Mouse (Mus musculus) midbrain, embryonic 10.5 days (tissue): ENCODE measurements around the gene Gm20479. TPM values are rescaled to one million over a fixed set of nuclear protein-coding genes. Genes with fewer than 3 reads are reported as not detected.
A peak's percentile ranks its signal among the peaks of the same experiment; 100 is the strongest.

Experiments
- DNase-seq: peaks from one replicate; pipeline ENCODE4 v3.0.0-alpha.2; 2017; ENCODE audit warnings: low spot score
- H3K27ac ChIP-seq: fragments of 300-500 bp; sonication (generic); replicated peaks from 2 replicates; pipeline ENCODE4 v1.5.1; 2016; ENCODE audit warnings: mild to moderate bottlenecking
- H3K27me3 ChIP-seq: fragments of 300-500 bp; sonication (generic); 2 replicates; pipeline ENCODE4 v1.6.1; 2016; ENCODE audit warnings: low read depth, mild to moderate bottlenecking; ENCODE audit not compliant: poor library complexity, severe bottlenecking
- H3K36me3 ChIP-seq: fragments of 300-500 bp; sonication (generic); 2 replicates; pipeline ENCODE4 v1.6.1; 2016; ENCODE audit warnings: mild to moderate bottlenecking, moderate library complexity
- H3K4me1 ChIP-seq: fragments of 300-500 bp; sonication (generic); 2 replicates; pipeline ENCODE4 v1.6.1; 2016
- H3K4me3 ChIP-seq: fragments of 300-500 bp; sonication (generic); 2 replicates; pipeline ENCODE4 v1.5.1; 2016; ENCODE audit warnings: mild to moderate bottlenecking, moderate library complexity
- H3K9me3 ChIP-seq: fragments of 300-500 bp; sonication (generic); replicated peaks from 2 replicates; pipeline ENCODE4 v1.6.1; 2016; ENCODE audit warnings: mild to moderate bottlenecking
- WGBS: fragments of 180-500 bp; shearing (Covaris S2); methylation state at CpG from one replicate; pipeline ENCODE4 v1.1.7; 2016; 5-methylcytosine and 5-hydroxymethylcytosine counted together
- polyA plus RNA-seq: library from polyadenylated mRNA; unstranded; fragments of >200 nt; fragmentation: Nextera tagmentation; extraction: Ambion mirVana; gene quantifications from 2 replicates; pipeline ENCODE4 v1.2.1, GENCODE M21; 2016

The Gm20479 gene
- polyA plus RNA-seq, 1 experiment from 2014 or later: 0.48 TPM

GRCm38 (mm10) chr7:27314393-27314792 is 42.8 kb downstream of the Gm20479 start:
- Histone ChIP-seq H3K27ac (no peak overlapping the region), H3K4me3 (no peak overlapping the region), H3K27me3 (peaks cover 27% of the 10 kb centered on the region), H3K4me1 (peaks cover 26% of the 10 kb centered on the region), H3K36me3 (peaks cover 9% of the 10 kb centered on the region), H3K9me3 (peaks cover 20% of the 10 kb centered on the region)
- WGBS: 85% methylated on average over 3 of the region's 3 CpGs
- DNase-seq: no peak

DNA sequence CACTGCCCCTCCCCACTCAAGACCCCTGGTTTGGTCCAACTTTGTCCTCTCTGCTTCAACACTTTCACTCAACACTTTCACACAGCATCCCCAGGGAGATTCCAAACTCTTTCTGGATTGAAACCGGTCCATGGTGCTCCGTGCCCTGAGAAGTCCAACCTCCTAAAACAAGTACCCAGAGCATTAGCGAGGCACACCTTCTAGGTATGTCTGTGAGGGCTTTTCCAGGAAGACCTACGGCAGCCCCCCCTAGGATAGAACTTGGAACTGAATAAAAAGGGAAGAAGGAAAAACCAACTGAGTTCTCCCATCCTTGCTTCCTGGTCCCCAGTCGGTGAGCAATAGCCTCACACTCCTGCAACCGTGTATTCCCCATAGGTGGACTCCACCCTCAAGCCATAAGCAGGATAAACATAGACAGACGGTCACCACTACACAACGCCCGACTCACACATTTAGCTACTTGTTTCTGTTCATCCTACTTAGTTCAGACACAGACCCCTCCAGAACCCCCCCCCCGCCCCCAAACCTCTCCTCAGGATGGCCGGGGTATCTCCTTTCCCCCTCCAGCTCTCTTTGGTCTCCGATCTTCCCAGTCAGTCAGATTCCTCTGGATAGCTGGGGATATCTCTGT is 45.5 kb downstream of the Gm20479 start:
- Histone ChIP-seq H3K36me3 (peaks cover 9% of the 10 kb centered on the region), H3K27ac (no peak overlapping the region), H3K27me3 (peaks cover 41% of the 10 kb centered on the region), H3K9me3 (peaks cover 20% of the 10 kb centered on the region), H3K4me3 (no peak overlapping the region), H3K4me1 (peaks cover 35% of the 10 kb centered on the region)
- no peak for DNase-seq
- WGBS: 90% methylated on average over 12 of the region's 12 CpGs

GRCm38 (mm10) chr7:27310996-27311535 is 46.2 kb downstream of the Gm20479 start:
- peaks cover 35% of the 10 kb centered on the region for H3K4me1 ChIP-seq
- WGBS: 43% methylated on average over 8 of the region's 8 CpGs
- no peak overlapping the region for H3K4me3 ChIP-seq
- H3K36me3 ChIP-seq: peaks cover 9% of the 10 kb centered on the region
- H3K27me3 ChIP-seq: peaks cover 41% of the 10 kb centered on the region
- peaks cover 20% of the 10 kb centered on the region for H3K9me3 ChIP-seq
- no peak for DNase-seq
- no peak overlapping the region for H3K27ac ChIP-seq

DNA sequence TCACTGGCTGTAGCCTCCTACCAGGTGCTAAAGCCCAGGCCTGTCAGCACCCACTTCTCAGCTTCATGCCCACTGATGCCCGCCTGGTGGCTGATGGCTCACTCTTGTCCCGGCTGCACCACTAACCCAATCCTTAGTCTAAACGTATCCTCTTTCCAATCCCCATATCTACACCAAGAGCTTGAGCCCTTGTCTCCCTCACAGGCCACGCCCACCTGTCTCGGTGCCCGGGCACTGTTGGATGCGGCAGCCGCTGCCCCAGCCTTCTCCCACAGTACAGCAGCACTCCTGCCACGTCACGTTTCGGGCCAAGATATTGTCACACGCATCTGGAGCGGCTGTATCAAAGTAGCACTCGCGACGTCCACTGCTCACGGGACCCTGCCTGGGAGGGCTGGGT is 46.9 kb downstream of the Gm20479 start:
- Histone ChIP-seq H3K4me1 (peaks cover 30% of the 10 kb centered on the region), H3K9me3 (peaks cover 20% of the 10 kb centered on the region), H3K27ac (no peak overlapping the region), H3K36me3 (peaks cover 9% of the 10 kb centered on the region), H3K27me3 (peaks cover 41% of the 10 kb centered on the region), H3K4me3 (peak overlapping the region; percentile 49)
- DNase-seq: peak; percentile 35
- 5% methylated on average over 17 of the region's 17 CpGs for WGBS

GRCm38 (mm10) chr7:27309832-27310231 is 47.4 kb downstream of the Gm20479 start:
- no peak for DNase-seq
- 40% methylated on average over 3 of the region's 3 CpGs for WGBS
- H3K9me3 ChIP-seq: peaks cover 20% of the 10 kb centered on the region
- peak overlapping the region; percentile 49; the same call in 1 of the 2 replicates for H3K4me3 ChIP-seq
- peaks cover 41% of the 10 kb centered on the region for H3K27me3 ChIP-seq
- no peak overlapping the region for H3K27ac ChIP-seq
- peaks cover 30% of the 10 kb centered on the region for H3K4me1 ChIP-seq
- peaks cover 9% of the 10 kb centered on the region for H3K36me3 ChIP-seq

- no peak for DNase-seq
- Histone ChIP-seq H3K4me3 (peak overlapping the region; percentile 48), H3K9me3 (peaks cover 12% of the 10 kb centered on the region), H3K27ac (no peak overlapping the region), H3K36me3 (peaks cover 6% of the 10 kb centered on the region), H3K4me1 (peaks cover 30% of the 10 kb centered on the region), H3K27me3 (peaks cover 41% of the 10 kb centered on the region)
- WGBS: 9% methylated on average over 28 of the region's 28 CpGs
These were observed 48.2 kb downstream of the Gm20479 start for GRCm38 (mm10) chr7:27308821-27309549.

GRCm38 (mm10) chr7:27307551-27307950 is 49.7 kb downstream of the Gm20479 start:
- DNase-seq: no peak
- 47% methylated on average over 9 of the region's 9 CpGs for WGBS
- Histone ChIP-seq H3K27ac (no peak overlapping the region), H3K4me1 (peaks cover 30% of the 10 kb centered on the region), H3K36me3 (no peaks in the 10 kb centered on the region), H3K27me3 (peaks cover 41% of the 10 kb centered on the region), H3K9me3 (0 out of 2 replicates have a peak, but pooled peaks cover under 1% of the 10 kb centered on the region), H3K4me3 (no peak overlapping the region)

DNA sequence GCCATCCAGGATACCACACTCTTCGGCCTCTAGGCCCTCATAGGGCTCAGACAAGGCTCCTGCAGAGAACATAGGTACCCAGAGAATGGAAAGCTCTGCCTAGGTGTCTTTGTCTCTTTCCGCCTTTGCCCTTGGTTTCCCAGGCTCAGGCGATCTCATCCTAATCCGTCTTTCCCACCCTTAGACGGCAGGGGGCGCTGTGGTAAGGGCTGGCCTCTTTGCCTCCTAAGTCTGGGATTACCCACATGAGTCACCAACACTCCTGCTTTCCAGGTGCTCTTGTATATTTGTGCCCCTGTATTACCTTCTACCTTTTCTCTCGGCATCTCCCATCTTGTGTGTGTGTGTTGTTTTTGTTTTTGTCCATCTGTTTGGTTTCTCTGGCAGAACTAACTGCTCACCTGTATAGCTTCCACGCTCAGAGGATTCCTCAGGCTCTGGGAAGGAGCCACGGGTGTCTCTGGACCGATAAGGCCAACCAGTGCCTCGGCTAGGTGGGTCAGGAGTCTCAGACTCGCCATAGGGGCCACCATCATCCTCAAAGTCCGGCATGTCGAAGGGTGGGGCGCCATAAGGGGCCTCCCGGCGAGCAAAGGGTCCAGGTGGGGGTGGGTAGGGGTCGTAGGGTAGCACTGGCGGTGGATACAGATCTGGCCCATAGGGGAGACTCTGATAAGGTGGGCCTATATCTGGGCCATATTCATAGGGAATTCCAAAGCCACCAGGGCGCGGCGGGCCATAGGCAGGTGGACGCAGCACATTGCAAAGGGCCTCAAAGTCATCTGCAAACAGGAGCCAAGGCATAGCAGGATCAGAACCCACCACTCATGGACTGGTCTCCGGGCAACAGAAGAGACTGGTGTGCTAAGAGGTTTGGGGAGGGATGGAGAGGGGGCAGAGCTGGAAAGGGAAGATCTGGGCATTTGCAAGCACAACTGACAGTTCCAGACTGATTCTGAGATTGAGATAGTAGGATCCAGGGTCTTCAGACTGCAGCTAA is 50.8 kb downstream of the Gm20479 start:
- Histone ChIP-seq H3K9me3 (no peaks in the 10 kb centered on the region), H3K27me3 (peaks cover 35% of the 10 kb centered on the region), H3K4me1 (peaks cover 30% of the 10 kb centered on the region), H3K27ac (peak overlapping the region; percentile 38; the same call in 1 of the 2 replicates), H3K4me3 (no peak overlapping the region), H3K36me3 (no peaks in the 10 kb centered on the region)
- no peak for DNase-seq
- 77% methylated on average over 24 of the region's 24 CpGs for WGBS

DNA sequence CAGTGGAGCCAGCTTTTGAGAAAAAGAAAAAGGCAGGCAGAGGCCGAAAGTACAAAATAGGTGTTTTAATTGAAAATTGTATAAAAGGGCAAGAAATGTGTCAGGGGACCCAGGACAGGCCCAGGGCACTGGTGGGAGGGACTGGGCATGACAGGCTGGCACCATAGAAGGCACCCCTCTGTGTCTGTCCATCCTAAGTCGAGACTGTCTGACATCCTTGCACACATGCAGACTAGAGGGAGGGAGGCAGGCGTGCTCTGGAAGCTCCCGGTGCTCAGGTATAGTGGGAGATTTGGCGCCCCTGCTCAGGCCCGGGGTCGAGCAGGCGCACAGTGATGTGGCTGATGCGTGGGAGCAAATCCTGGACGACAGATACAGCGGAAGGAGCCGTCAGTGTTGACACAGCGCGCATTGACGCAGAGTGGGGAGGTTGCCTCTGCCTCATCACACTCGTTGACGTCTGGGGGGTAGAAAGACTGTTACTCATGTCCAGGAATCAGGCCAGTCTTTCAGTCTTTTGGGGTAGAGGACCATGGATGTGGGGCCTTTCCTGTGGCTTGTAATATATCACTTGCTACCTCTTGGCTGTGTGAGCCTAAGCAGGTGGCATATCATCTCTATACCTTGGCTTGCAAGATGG is 52.0 kb downstream of the Gm20479 start:
- peaks cover 21% of the 10 kb centered on the region for H3K4me1 ChIP-seq
- 88% methylated on average over 17 of the region's 17 CpGs for WGBS
- DNase-seq: no peak
- H3K27ac ChIP-seq: no peak overlapping the region
- no peaks in the 10 kb centered on the region for H3K9me3 ChIP-seq
- no peaks in the 10 kb centered on the region for H3K36me3 ChIP-seq
- H3K4me3 ChIP-seq: no peak overlapping the region
- peaks cover 22% of the 10 kb centered on the region for H3K27me3 ChIP-seq
